Mouse (Mus musculus) forebrain, embryonic 10.5 days (tissue): ENCODE data around the gene 1700028P14Rik. TPM values are rescaled to one million over a fixed set of nuclear protein-coding genes. Genes with fewer than 3 reads are reported as not detected.
"Not testable (repeated sequence)": the region's sequence is repeated elsewhere in the genome, so short reads cannot be mapped to it uniquely, and the experiment has no call there.

ENCODE experiments used
- DNase-seq: peaks from one replicate; pipeline ENCODE4 v3.0.0-alpha.2; 2017; ENCODE audit warnings: low spot score; ENCODE audit errors: extremely low spot score
- H3K27ac ChIP-seq: fragments of 300-500 bp; sonication (generic); 2 replicates; pipeline ENCODE4 v1.5.1; 2016; ENCODE audit warnings: mild to moderate bottlenecking
- H3K27me3 ChIP-seq: fragments of 300-500 bp; sonication (generic); 2 replicates; pipeline ENCODE4 v1.6.1; 2016; ENCODE audit warnings: mild to moderate bottlenecking; ENCODE audit not compliant: poor library complexity, severe bottlenecking
- H3K36me3 ChIP-seq: fragments of 300-500 bp; sonication (generic); replicated peaks from 2 replicates; pipeline ENCODE4 v1.6.1; 2016; ENCODE audit warnings: mild to moderate bottlenecking, moderate library complexity
- H3K4me1 ChIP-seq: fragments of 300-500 bp; sonication (generic); 2 replicates; pipeline ENCODE4 v1.6.1; 2016
- H3K4me3 ChIP-seq: fragments of 300-500 bp; sonication (generic); 2 replicates; pipeline ENCODE4 v1.5.1; 2016; ENCODE audit warnings: mild to moderate bottlenecking, moderate library complexity
- H3K9me3 ChIP-seq: fragments of 300-500 bp; sonication (generic); 2 replicates; pipeline ENCODE4 v1.6.1; 2016; ENCODE audit warnings: mild to moderate bottlenecking, moderate library complexity
- WGBS: fragments of 180-500 bp; shearing (Covaris S2); methylation state at CpG from one replicate; pipeline ENCODE4 v1.1.7; 2016; 5-methylcytosine and 5-hydroxymethylcytosine counted together
- polyA plus RNA-seq: library from polyadenylated mRNA; unstranded; fragments of >200 nt; fragmentation: Nextera tagmentation; extraction: Ambion mirVana; gene quantifications from 2 replicates; pipeline ENCODE4 v1.2.1, GENCODE M21; 2016

Gene 1700028P14Rik
- polyA plus RNA-seq, result 0.25 and 0.50 TPM in 2 replicates

- H3K4me1 ChIP-seq, result peaks cover 9% of the 10 kb centered on the region
- no peak within 1 kb of the TSS for H3K27ac ChIP-seq
- peak within 1 kb of the TSS; percentile 41 for H3K4me3 ChIP-seq
- no peaks in the 10 kb centered on the region for H3K36me3 ChIP-seq
- H3K27me3 ChIP-seq, result peaks cover 14% of the 10 kb centered on the region
- peak; percentile 67 for DNase-seq
- WGBS, result 8% methylated on average over 13 of the region's 13 CpGs
- H3K9me3 ChIP-seq, result no peaks in the 10 kb centered on the region
These were observed at the start of gene 1700028P14Rik for GRCm38 (mm10) chr19:23652644-23653043. Gene 1700028P14Rik, minus strand, starts transcription at chr19:23652812.

DNA sequence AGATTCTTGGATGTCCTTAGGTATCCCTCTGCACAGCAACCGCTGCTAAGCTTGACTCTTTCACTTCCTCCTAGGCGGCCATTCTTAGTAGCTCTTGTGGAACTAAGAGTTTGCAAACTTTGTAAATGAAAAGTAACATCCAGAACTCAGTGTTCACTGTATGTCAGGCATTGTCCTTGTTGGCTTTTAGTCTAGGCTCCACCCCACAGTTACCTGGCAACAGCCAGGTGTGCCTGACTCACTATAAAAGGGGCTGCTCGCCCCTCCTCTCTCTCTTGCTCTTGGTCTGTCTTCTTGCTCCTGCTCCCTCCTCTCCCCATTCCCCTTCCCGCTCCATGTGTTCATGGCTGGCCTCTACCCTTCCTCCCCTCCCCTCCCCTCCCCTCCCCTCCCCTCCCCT lies 46.5 kb upstream of the 1700028P14Rik start:
- no peak overlapping the region for H3K4me3 ChIP-seq
- WGBS, result 89% methylated on average over 4 of the region's 4 CpGs
- no peaks in the 10 kb centered on the region for H3K9me3 ChIP-seq
- no peak overlapping the region for H3K27ac ChIP-seq
- no peak for DNase-seq
- H3K27me3 ChIP-seq, result no peaks in the 10 kb centered on the region
- no peaks in the 10 kb centered on the region for H3K4me1 ChIP-seq
- peaks cover 91% of the 10 kb centered on the region for H3K36me3 ChIP-seq

DNA sequence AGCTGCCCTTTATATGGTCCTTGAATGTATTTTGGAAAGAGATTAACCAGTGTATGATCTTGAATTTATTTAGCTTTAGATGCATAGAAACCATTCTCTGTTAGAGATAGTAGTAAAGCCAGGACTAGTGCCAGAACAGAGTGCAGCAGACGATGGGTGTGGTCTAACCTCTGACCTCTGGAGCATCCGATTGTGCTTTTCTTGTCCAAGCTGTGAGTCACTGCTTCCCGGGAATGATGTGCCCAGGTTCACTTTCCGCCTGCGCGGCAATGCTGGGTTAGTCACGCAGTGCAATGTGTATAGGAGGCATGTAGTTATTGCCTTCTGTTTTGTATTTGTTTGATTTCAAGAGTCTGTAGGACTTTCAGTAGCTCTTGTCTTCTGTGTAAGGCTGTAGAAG lies 45.8 kb upstream of the 1700028P14Rik start:
- peaks cover 89% of the 10 kb centered on the region for H3K36me3 ChIP-seq

GRCm38 (mm10) chr19:23697861-23698260 lies 45.2 kb upstream of the 1700028P14Rik start:
- H3K27me3 ChIP-seq, result no peaks in the 10 kb centered on the region
- no peaks in the 10 kb centered on the region for H3K9me3 ChIP-seq
- peaks cover 84% of the 10 kb centered on the region for H3K36me3 ChIP-seq
- no peak overlapping the region for H3K4me3 ChIP-seq
- 92% methylated on average over 8 of the region's 8 CpGs for WGBS
- no peaks in the 10 kb centered on the region for H3K4me1 ChIP-seq
- DNase-seq, result no peak
- no peak overlapping the region for H3K27ac ChIP-seq

More for the DNA sequence above, 45.8 kb upstream of the 1700028P14Rik start:
- Histone ChIP-seq H3K27me3 (no peaks in the 10 kb centered on the region), H3K4me3 (no peak overlapping the region), H3K4me1 (no peaks in the 10 kb centered on the region), H3K27ac (no peak overlapping the region), H3K9me3 (no peaks in the 10 kb centered on the region)
- DNase-seq, result no peak
- 88% methylated on average over 7 of the region's 7 CpGs for WGBS

DNA sequence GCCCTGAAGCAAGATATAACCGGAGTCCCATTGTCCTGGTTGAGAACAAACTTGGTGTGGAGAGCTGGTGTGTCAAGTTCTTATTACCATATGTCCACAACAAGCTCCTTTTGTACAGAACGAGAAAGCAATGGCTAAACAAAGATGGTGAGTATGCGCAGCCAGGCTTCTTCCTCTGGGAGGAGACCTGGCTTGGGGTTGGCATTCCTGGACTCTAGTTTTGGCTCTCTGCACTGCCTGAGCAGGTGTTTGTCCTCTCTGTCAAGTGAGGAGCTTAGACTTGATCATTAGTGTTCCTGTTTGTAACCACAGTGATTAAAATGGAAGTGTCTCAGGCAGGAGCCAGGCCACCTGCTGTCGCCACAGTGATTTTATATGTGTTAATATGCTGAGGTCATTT lies 41.7 kb upstream of the 1700028P14Rik start:
- no peak overlapping the region for H3K27ac ChIP-seq
- no peaks in the 10 kb centered on the region for H3K9me3 ChIP-seq
- no peak overlapping the region for H3K4me3 ChIP-seq
- 91% methylated on average over 4 of the region's 4 CpGs for WGBS
- H3K27me3 ChIP-seq, result no peaks in the 10 kb centered on the region
- peaks cover 21% of the 10 kb centered on the region for H3K4me1 ChIP-seq
- DNase-seq, result no peak
- H3K36me3 ChIP-seq, result peaks cover 63% of the 10 kb centered on the region

GRCm38 (mm10) chr19:23688421-23688946 lies 35.9 kb upstream of the 1700028P14Rik start:
- WGBS, result 17% methylated on average over 4 of the region's 4 CpGs
- Histone ChIP-seq H3K36me3 (peaks cover 8% of the 10 kb centered on the region; the same call in 1 of the 2 replicates), H3K4me1 (peaks cover 41% of the 10 kb centered on the region), H3K4me3 (peak overlapping the region; percentile 88), H3K27me3 (no peaks in the 10 kb centered on the region), H3K27ac (peak overlapping the region; percentile 99), H3K9me3 (no peaks in the 10 kb centered on the region)
- DNase-seq, result peak; percentile 46

DNA sequence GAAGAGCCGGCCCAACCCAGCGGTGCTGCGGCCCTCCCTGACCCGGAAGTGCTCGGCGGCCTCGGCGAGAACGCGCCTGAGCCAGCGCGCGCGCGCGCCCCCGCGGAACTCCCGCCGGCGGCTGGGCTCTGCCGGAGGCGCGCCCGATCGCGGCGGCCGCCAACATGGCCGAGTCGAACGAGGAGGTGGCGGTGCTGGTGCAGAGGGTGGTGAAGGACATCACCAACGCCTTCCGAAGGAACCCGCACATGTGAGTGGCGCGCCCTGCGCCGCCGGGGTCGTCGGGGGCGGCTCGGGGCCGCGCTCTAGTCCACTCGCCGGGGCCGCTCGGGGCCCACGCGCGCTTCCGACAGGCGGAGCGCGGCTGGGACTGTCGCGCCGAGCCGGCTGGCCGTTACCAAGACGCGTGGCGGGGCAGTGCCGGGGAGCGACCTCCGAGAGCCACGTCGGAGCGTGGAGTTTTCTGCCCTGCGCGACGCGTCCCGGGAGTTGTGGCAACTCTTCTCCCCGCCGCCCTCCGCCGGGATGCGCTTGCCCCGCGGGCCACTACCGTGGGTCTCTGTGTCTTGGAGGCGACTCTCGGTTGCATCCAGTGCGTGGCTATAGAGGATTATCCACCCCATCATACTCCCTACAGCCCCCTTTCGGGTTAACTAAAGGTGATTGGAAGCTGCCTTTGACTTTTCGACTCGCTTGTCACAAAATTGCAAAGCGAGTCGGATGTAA lies 34.8 kb upstream of the 1700028P14Rik start, which contains the start of gene Ptar1:
Gene Ptar1, plus strand, starts transcription at position 134 of the 726 bp plus-strand sequence.
- Histone ChIP-seq H3K27ac (peak within 1 kb of the TSS; percentile 99), H3K9me3 (no peaks in the 10 kb centered on the region), H3K4me3 (peak within 1 kb of the TSS; percentile 88), H3K4me1 (peaks cover 40% of the 10 kb centered on the region), H3K36me3 (peaks cover 8% of the 10 kb centered on the region; the same call in 1 of the 2 replicates), H3K27me3 (no peaks in the 10 kb centered on the region)
- WGBS, result under 1% methylated on average over 93 of the region's 93 CpGs
- peak; percentile 88 for DNase-seq

DNA sequence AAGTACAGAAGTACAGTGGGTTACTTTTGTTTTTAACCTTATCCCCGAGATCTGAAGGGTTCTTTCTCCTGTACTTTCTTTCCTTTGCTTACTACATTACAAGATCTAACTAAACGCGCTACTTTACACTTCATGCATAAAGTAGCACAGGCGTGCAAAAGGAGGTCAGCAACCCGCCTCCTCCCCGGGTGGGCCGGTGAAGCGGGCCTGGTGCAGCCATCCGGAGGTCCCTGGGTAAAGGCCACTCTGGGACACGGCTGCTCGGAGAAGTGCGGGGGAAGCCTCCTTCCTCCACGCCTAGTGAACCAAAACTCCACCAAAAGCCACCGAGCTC lies 34.3 kb upstream of the 1700028P14Rik start:
- Histone ChIP-seq H3K27me3 (no peaks in the 10 kb centered on the region), H3K27ac (peak overlapping the region; percentile 99), H3K36me3 (peaks cover 8% of the 10 kb centered on the region; the same call in 1 of the 2 replicates), H3K9me3 (no peaks in the 10 kb centered on the region), H3K4me3 (peak overlapping the region; percentile 88), H3K4me1 (peaks cover 35% of the 10 kb centered on the region)
- under 1% methylated on average over 14 of the region's 14 CpGs for WGBS
- DNase-seq, result no peak

- H3K4me1 ChIP-seq, H3K27ac ChIP-seq, DNase-seq, H3K9me3 ChIP-seq, H3K4me3 ChIP-seq, H3K36me3 ChIP-seq, H3K27me3 ChIP-seq: not testable (repeated sequence)
- WGBS, result 90% methylated on average over 8 of the region's 8 CpGs
These were observed 23.0 kb upstream of the 1700028P14Rik start for GRCm38 (mm10) chr19:23675656-23676055.

DNA sequence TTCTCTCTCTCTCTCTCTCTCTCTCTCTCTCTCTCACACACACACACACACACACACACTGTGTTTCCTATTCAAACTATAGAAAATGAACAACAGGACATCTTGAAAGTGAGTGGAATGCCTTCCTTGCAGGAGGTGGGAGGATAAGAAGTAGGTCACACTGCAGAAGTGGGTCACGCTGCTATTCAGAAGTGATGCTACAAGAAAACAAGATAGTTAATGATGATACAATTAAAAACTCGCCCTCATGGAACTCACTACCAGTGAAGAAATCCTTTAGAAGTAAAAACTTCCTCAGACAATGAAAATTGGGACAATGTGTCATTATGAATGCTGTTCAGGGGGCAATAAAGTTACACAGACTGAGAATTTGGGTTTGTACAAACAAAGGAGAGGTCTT lies 20.4 kb upstream of the 1700028P14Rik start:
- DNase-seq, result no peak
- Histone ChIP-seq H3K4me3 (no peak overlapping the region), H3K4me1 (no peaks in the 10 kb centered on the region), H3K36me3 (no peaks in the 10 kb centered on the region), H3K9me3 (peaks cover 4% of the 10 kb centered on the region; the same call in 1 of the 2 replicates), H3K27ac (no peak overlapping the region), H3K27me3 (no peaks in the 10 kb centered on the region)
- WGBS, result 67% methylated on average over 2 of the region's 2 CpGs

- WGBS, result 73% methylated on average over 6 of the region's 6 CpGs
These were observed 15.6 kb upstream of the 1700028P14Rik start for GRCm38 (mm10) chr19:23668142-23668655.

GRCm38 (mm10) chr19:23664083-23664482 lies 11.5 kb upstream of the 1700028P14Rik start:
- no peaks in the 10 kb centered on the region for H3K9me3 ChIP-seq
- WGBS, result 90% methylated on average over 7 of the region's 7 CpGs
- DNase-seq, result no peak
- H3K4me1 ChIP-seq, result peaks cover 4% of the 10 kb centered on the region; the same call in 1 of the 2 replicates
- no peaks in the 10 kb centered on the region for H3K36me3 ChIP-seq
- no peaks in the 10 kb centered on the region for H3K27me3 ChIP-seq
- H3K27ac ChIP-seq, result no peak overlapping the region
- no peak overlapping the region for H3K4me3 ChIP-seq

More at GRCm38 (mm10) chr19:23668142-23668655, 15.6 kb upstream of the 1700028P14Rik start:
- no peak for DNase-seq
- Histone ChIP-seq H3K36me3 (no peaks in the 10 kb centered on the region), H3K4me1 (peaks cover 4% of the 10 kb centered on the region; the same call in 1 of the 2 replicates), H3K27me3 (no peaks in the 10 kb centered on the region), H3K9me3 (no peaks in the 10 kb centered on the region), H3K4me3 (no peak overlapping the region), H3K27ac (no peak overlapping the region)

DNA sequence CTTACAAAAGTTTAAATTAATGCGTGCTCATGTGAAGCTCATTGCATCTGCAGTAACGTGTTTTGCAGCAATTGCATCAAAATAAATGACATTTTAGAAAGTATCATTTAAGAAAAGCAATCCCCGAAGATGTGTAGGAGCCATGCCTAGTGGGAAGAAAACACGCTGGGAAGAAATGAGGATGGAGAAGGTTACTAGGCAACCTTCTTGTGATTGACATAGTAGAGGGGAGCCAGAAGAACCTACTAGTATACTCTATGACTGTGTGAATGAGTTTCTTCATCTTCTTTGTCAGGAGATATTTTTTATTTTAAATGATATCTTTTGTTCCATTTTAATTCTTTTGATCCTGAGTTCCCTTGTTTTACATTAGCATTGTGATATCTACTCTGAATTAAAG lies 5.7 kb upstream of the 1700028P14Rik start:
- no peak for DNase-seq

More for the DNA sequence above, 5.7 kb upstream of the 1700028P14Rik start:
- Histone ChIP-seq H3K9me3 (no peaks in the 10 kb centered on the region), H3K36me3 (no peaks in the 10 kb centered on the region), H3K4me1 (no peaks in the 10 kb centered on the region), H3K4me3 (no peak overlapping the region), H3K27ac (no peak overlapping the region), H3K27me3 (no peaks in the 10 kb centered on the region)
- 91% methylated on average over 4 of the region's 4 CpGs for WGBS
